Mouse (Mus musculus) liver, adult 2 months (tissue): ENCODE measurements around the gene Med21. TPM values are rescaled to one million over a fixed set of nuclear protein-coding genes. Genes with fewer than 3 reads are reported as not detected.

Source experiments
- DNase-seq: peaks from one replicate; pipeline ENCODE4 v3.0.0-alpha.2; 2011; ENCODE audit warnings: low read depth, low spot score; ENCODE audit errors: extremely low read depth
- H3K27ac ChIP-seq: fragments of 200-500 bp; replicated peaks from 2 replicates; pipeline ENCODE4 v1.5.1; 2012; ENCODE audit warnings: low read depth, mild to moderate bottlenecking, control low read depth, inconsistent platforms, low read length; ENCODE audit not compliant: insufficient read depth
- H3K27me3 ChIP-seq: fragments of 200-500 bp; 2 replicates; pipeline ENCODE4 v1.6.1; 2012; ENCODE audit warnings: mild to moderate bottlenecking, moderate library complexity, low read length, inconsistent platforms; ENCODE audit not compliant: control insufficient read depth, insufficient read depth
- H3K36me3 ChIP-seq: fragments of 200-500 bp; 2 replicates; pipeline ENCODE4 v1.6.1; 2012; ENCODE audit warnings: low read length, inconsistent platforms; ENCODE audit not compliant: control insufficient read depth, insufficient read depth
- H3K4me1 ChIP-seq: fragments of 200-500 bp; 2 replicates; pipeline ENCODE4 v1.6.1; 2011; ENCODE audit warnings: low read length; ENCODE audit not compliant: control insufficient read depth, insufficient read depth
- H3K4me3 ChIP-seq: fragments of 200-500 bp; 2 replicates; pipeline ENCODE4 v1.5.1; 2011; ENCODE audit warnings: low read depth, mild to moderate bottlenecking, control low read depth, low read length, moderate library complexity; ENCODE audit not compliant: insufficient read depth
- H3K79me2 ChIP-seq: fragments of 200-500 bp; 2 replicates; pipeline ENCODE4 v1.6.1; 2012; ENCODE audit warnings: inconsistent platforms, mild to moderate bottlenecking, low read length, moderate library complexity; ENCODE audit not compliant: control insufficient read depth, insufficient read depth
- H3K9ac ChIP-seq: fragments of 200-500 bp; 2 replicates; pipeline ENCODE4 v1.6.1; 2012; ENCODE audit warnings: low read depth, mild to moderate bottlenecking, control low read depth, inconsistent platforms, low read length
- CTCF ChIP-seq: fragments of 200-500 bp; IDR thresholded peaks from 2 replicates; pipeline ENCODE4 v1.5.1; 2011; ENCODE audit warnings: low read depth, low read length, control low read depth
- POLR2A ChIP-seq: fragments of 200-500 bp; IDR thresholded peaks from 2 replicates; pipeline ENCODE4 v1.6.1; 2011; ENCODE audit warnings: low read length, control low read depth; ENCODE audit not compliant: insufficient read depth; ENCODE audit errors: extremely low read depth
- WGBS: fragments of 180-500 bp; shearing (Covaris S2); methylation state at CpG from one replicate; pipeline ENCODE4 v1.1.7; 2018; 5-methylcytosine and 5-hydroxymethylcytosine counted together
- polyA plus RNA-seq: library from polyadenylated mRNA; depleted of rRNA; stranded (reverse); fragments of >200 nt; gene quantifications from 2 replicates; pipeline ENCODE4 v1.2.3, GENCODE M21; 2012
- total RNA-seq: library from RNA; depleted of rRNA; stranded (reverse); fragments of >200 nt; gene quantifications from 2 replicates; pipeline ENCODE4 v1.2.3, GENCODE M21; 2014

The Med21 gene
- total and polyA plus RNA-seq, 2 experiments = 35.0 to 42.9 TPM

- peak; percentile 55 for DNase-seq
Measured at GRCm38 (mm10) chr6:146643184-146643570, 830 bp downstream of the Med21 start.

GRCm38 (mm10) chr6:146650013-146650412 lies 7.7 kb downstream of the Med21 start:
- Histone ChIP-seq H3K9ac (no peak overlapping the region), H3K27ac (no peak overlapping the region), H3K4me3 (no peak overlapping the region), H3K79me2 (no peaks in the 10 kb centered on the region; the same call in 1 of the 2 replicates), H3K4me1 (no peaks in the 10 kb centered on the region), H3K27me3 (no peaks in the 10 kb centered on the region), H3K36me3 (peaks cover 14% of the 10 kb centered on the region)
- TF ChIP-seq CTCF (no peak), POLR2A (no peak)
- DNase-seq = no peak
- 61% methylated on average over 2 of the region's 2 CpGs for WGBS

More at GRCm38 (mm10) chr6:146643184-146643570, 830 bp downstream of the Med21 start:
- Histone ChIP-seq H3K27ac (0 out of 2 replicates have a peak overlapping the region, but pooled peaks have one; percentile 2), H3K79me2 (no peaks in the 10 kb centered on the region; the same call in 1 of the 2 replicates), H3K27me3 (no peaks in the 10 kb centered on the region), H3K36me3 (no peaks in the 10 kb centered on the region), H3K4me1 (peaks cover 9% of the 10 kb centered on the region), H3K9ac (peak overlapping the region; percentile 88; the same call in 1 of the 2 replicates), H3K4me3 (peak overlapping the region; percentile 76)
- TF ChIP-seq POLR2A (no peak), CTCF (no peak)
- WGBS = 12% methylated on average over 11 of the region's 11 CpGs

- H3K27me3 ChIP-seq = no peaks in the 10 kb centered on the region
- no peak overlapping the region for H3K4me3 ChIP-seq
Measured at GRCm38 (mm10) chr6:146651431-146651830, 9.1 kb downstream of the Med21 start.

GRCm38 (mm10) chr6:146653197-146653596 lies 10.8 kb downstream of the Med21 start:
- Histone ChIP-seq H3K4me1 (no peaks in the 10 kb centered on the region), H3K79me2 (no peaks in the 10 kb centered on the region), H3K27me3 (no peaks in the 10 kb centered on the region), H3K27ac (no peak overlapping the region), H3K4me3 (no peak overlapping the region), H3K9ac (no peak overlapping the region), H3K36me3 (peaks cover 14% of the 10 kb centered on the region)
- TF ChIP-seq CTCF = no peak
- no peak for TF ChIP-seq POLR2A
- 47% methylated on average over 3 of the region's 3 CpGs for WGBS
- no peak for DNase-seq

More at GRCm38 (mm10) chr6:146651431-146651830, 9.1 kb downstream of the Med21 start:
- Histone ChIP-seq H3K4me1 (no peaks in the 10 kb centered on the region), H3K9ac (no peak overlapping the region), H3K79me2 (no peaks in the 10 kb centered on the region), H3K36me3 (peaks cover 14% of the 10 kb centered on the region), H3K27ac (no peak overlapping the region)
- no peak for DNase-seq
- no peak for TF ChIP-seq CTCF
- no peak for TF ChIP-seq POLR2A

GRCm38 (mm10) chr6:146660591-146660990 lies 18.2 kb downstream of the Med21 start:
- H3K27me3 ChIP-seq = no peaks in the 10 kb centered on the region
- no peaks in the 10 kb centered on the region for H3K79me2 ChIP-seq
- no peaks in the 10 kb centered on the region for H3K36me3 ChIP-seq
- H3K27ac ChIP-seq = no peak overlapping the region
- no peak for DNase-seq
- 72% methylated on average over 2 of the region's 2 CpGs for WGBS
- H3K4me1 ChIP-seq = peaks cover 5% of the 10 kb centered on the region
- H3K9ac ChIP-seq = no peak overlapping the region
- H3K4me3 ChIP-seq = no peak overlapping the region
- no peak for TF ChIP-seq POLR2A
- 0 out of 2 replicates have a peak, but pooled peaks have one; percentile 7 for TF ChIP-seq CTCF

- WGBS = 70% methylated on average over 5 of the region's 5 CpGs
- Histone ChIP-seq H3K27ac (no peak overlapping the region), H3K79me2 (no peaks in the 10 kb centered on the region), H3K27me3 (no peaks in the 10 kb centered on the region), H3K4me3 (no peak overlapping the region), H3K4me1 (peaks cover 5% of the 10 kb centered on the region), H3K36me3 (no peaks in the 10 kb centered on the region), H3K9ac (no peak overlapping the region)
- TF ChIP-seq POLR2A (no peak), CTCF (no peak)
- DNase-seq = no peak
Measured at GRCm38 (mm10) chr6:146661655-146662054, 19.3 kb downstream of the Med21 start.
